Mouse (Mus musculus) left cerebral cortex, adult 6 months (tissue): ENCODE data around the gene Nolc1. TPM values are rescaled to one million over a fixed set of nuclear protein-coding genes. Genes with fewer than 3 reads are reported as not detected.

Source experiments
- long read RNA-seq, 2 experiments: library from polyadenylated mRNA; unstranded; transcript quantifications; one replicate each; pipeline ENCODE4 v2.0.0; 2019 to 2020
- polyA plus RNA-seq: library from polyadenylated mRNA; unstranded; fragments of <200 nt; fragmentation: Nextera tagmentation; gene quantifications from 2 replicates; pipeline ENCODE4 v1.2.3, GENCODE M21; 2021

Gene Nolc1
- 37.8 and 48.7 TPM in 2 replicates for polyA plus RNA-seq
- long read RNA-seq, experiment 1, transcript Nolc1-201 (13 exons, 3,634 nt) = minor isoform, 5 of 149 reads
- long read RNA-seq, experiment 1, transcript Nolc1-203 (13 exons, 3,523 nt) = major isoform, 36 of 149 reads
- long read RNA-seq, experiment 1, partial matches to known transcripts = 56 of 149 reads
- long read RNA-seq, experiment 1, other reads (novel, unspliced or antisense) = 48 of 149 reads
- long read RNA-seq, experiment 2, partial matches to known transcripts = 34 of 52 reads
- long read RNA-seq, experiment 2, other reads (novel, unspliced or antisense) = 16 of 52 reads

DNA sequence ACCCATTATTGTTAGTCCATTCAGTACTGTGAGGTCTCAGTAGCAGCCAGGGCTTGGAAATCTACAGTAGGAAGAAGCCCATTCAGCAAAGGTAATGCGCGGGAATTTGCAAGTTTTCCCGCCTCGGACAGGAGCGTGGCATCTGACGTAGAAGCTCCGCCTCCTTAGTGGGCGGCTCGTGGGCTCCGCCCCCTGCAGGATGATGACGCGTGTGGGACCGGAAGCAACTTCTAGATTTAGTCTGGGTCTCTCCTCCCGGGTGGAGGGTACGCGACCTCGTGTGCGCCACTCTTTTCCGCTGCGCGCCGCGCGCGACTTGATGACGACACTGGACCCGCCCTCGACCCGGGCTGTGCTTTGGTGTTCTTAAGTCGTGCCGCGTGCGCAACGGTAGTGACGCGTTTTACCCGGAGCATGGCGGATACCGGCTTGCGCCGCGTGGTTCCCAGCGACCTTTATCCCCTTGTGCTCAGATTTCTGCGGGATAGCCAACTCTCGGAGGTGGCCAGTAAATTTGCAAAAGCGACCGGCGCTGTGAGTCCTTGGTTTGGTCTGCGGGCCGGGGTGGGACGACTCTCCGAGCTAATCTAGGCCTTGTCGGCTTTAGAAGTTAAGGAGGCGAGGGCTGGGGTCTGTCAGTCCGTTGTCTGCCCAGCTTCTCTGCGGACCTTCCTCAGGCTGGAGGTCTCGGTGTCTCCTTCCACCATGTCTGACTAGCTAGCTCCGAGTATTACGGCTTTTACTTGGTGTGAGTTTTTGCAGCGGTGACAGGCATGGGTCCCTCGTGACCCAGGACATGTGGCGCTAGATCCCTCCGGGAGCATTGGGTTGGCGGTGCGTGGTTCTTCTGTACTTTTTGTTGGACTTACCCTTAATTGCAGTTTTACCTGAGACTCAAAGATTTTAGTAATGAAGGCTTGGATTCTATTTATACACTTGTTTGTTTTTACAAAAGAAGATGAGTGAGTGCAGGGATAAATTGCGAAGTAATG lies at the start of gene Nolc1:
Nolc1 (plus strand) TSS at position 248 of the 992 bp plus-strand sequence.

GRCm38 (mm10) chr19:46044271-46044992 lies 31.2 kb upstream of the Nolc1 start, which contains the start of gene Pprc1:
Pprc1 (plus strand) TSS chr19:46044886.

GRCm38 (mm10) chr19:46044993-46045695 lies 30.5 kb upstream of the Nolc1 start, which contains the start of gene Ldb1:
Ldb1 (minus strand) TSS chr19:46045214.

GRCm38 (mm10) chr19:46131694-46132525 lies 56.2 kb downstream of the Nolc1 start, which contains the start of gene Elovl3:
Elovl3 (plus strand) TSS chr19:46131897.

Other genes with a start within 250 kb of the Nolc1 start
- gene Armh3, start 77.4 kb upstream of the Nolc1 start, polyA plus RNA-seq = 8.4 and 13.1 TPM in 2 replicates
- 5.5 and 7.0 TPM in 2 replicates for gene Hps6, start 72.4 kb upstream of the Nolc1 start, polyA plus RNA-seq
- gene Pprc1, start 31.0 kb upstream of the Nolc1 start, polyA plus RNA-seq = 3.2 and 4.5 TPM in 2 replicates
- gene Ldb1, start 30.6 kb upstream of the Nolc1 start, polyA plus RNA-seq = 6.3 and 10.7 TPM in 2 replicates
- gene Elovl3, start 56.0 kb downstream of the Nolc1 start, polyA plus RNA-seq = not detected in 2 replicates
- 0.08 and 0.34 TPM in 2 replicates for gene Pitx3, start 72.5 kb downstream of the Nolc1 start, polyA plus RNA-seq
- gene Gbf1, start 76.6 kb downstream of the Nolc1 start, polyA plus RNA-seq = 25.6 and 31.8 TPM in 2 replicates
- gene Nfkb2, start 228.5 kb downstream of the Nolc1 start, polyA plus RNA-seq = 1.7 and 1.9 TPM in 2 replicates